Mouse (Mus musculus) intestine, embryonic 14.5 days (tissue): ENCODE measurements at regions not wholly inside any gene's neighbourhood (a gene's known extent, or its start where the extent isn't known, plus 50 kb on each side); places are given as distances from the start of the nearest gene placed in this dataset.

Experiments
- ATAC-seq: fragments of 200-750 bp; cut with Nextera tagmentation; replicated peaks from 2 replicates; pipeline ENCODE4 v1.8.0; 2017; ENCODE audit warnings: low read depth, moderate number of reproducible peaks, moderate TSS enrichment, moderate library complexity; ENCODE audit not compliant: low FRiP score, low TSS enrichment
- DNase-seq: peaks from one replicate; pipeline ENCODE4 v3.0.0-alpha.2; 2018; ENCODE audit warnings: low spot score
- H3K27ac ChIP-seq: fragments of 300-500 bp; sonication (generic); 2 replicates; pipeline ENCODE4 v1.5.1; 2014; ENCODE audit warnings: low read depth, mild to moderate bottlenecking, control low read depth
- H3K27me3 ChIP-seq: fragments of 300-500 bp; sonication (generic); replicated peaks from 2 replicates; pipeline ENCODE4 v1.6.1; 2014; ENCODE audit warnings: low read length, control low read depth; ENCODE audit not compliant: control insufficient read depth, insufficient read depth
- H3K36me3 ChIP-seq: fragments of 300-500 bp; sonication (generic); 2 replicates; pipeline ENCODE4 v1.6.1; 2014; ENCODE audit warnings: low read length, control low read depth; ENCODE audit not compliant: control insufficient read depth, insufficient read depth
- H3K4me1 ChIP-seq: fragments of 300-500 bp; sonication (generic); replicated peaks from 2 replicates; pipeline ENCODE4 v1.6.1; 2014; ENCODE audit warnings: low read length, control low read depth, mixed read lengths; ENCODE audit not compliant: control insufficient read depth, insufficient read depth
- H3K4me2 ChIP-seq: fragments of 300-500 bp; sonication (generic); 2 replicates; pipeline ENCODE4 v1.6.1; 2014; ENCODE audit warnings: low read length
- H3K4me3 ChIP-seq: fragments of 300-500 bp; sonication (generic); 2 replicates; pipeline ENCODE4 v1.5.1; 2014; ENCODE audit warnings: low read depth, low read length, control low read depth, mixed read lengths
- H3K9ac ChIP-seq: fragments of 300-500 bp; sonication (generic); 2 replicates; pipeline ENCODE4 v1.6.1; 2014; ENCODE audit warnings: mild to moderate bottlenecking, low read length
- H3K9me3 ChIP-seq: fragments of 300-500 bp; sonication (generic); 2 replicates; pipeline ENCODE4 v1.6.1; 2016; ENCODE audit warnings: low read length, control low read depth; ENCODE audit not compliant: control insufficient read depth
- WGBS: fragments of 180-500 bp; shearing (Covaris S2); extraction: QIAGEN DNeasy Blood & Tissue Kit; methylation state at CpG from one replicate; pipeline ENCODE4 v1.1.7; 2014; 5-methylcytosine and 5-hydroxymethylcytosine counted together

- Histone ChIP-seq H3K36me3 (no peaks in the 10 kb centered on the region), H3K9me3 (no peaks in the 10 kb centered on the region), H3K27ac (no peak overlapping the region), H3K4me2 (no peak overlapping the region), H3K4me1 (no peaks in the 10 kb centered on the region), H3K4me3 (no peak overlapping the region), H3K27me3 (no peaks in the 10 kb centered on the region), H3K9ac (no peak overlapping the region)
- no peak for ATAC-seq
- no peak for DNase-seq
- 71% methylated on average over 8 of the region's 8 CpGs for WGBS
These were observed 56.6 kb upstream of the Rpl38 start for GRCm38 (mm10) chr11:114611690-114612089.

DNA sequence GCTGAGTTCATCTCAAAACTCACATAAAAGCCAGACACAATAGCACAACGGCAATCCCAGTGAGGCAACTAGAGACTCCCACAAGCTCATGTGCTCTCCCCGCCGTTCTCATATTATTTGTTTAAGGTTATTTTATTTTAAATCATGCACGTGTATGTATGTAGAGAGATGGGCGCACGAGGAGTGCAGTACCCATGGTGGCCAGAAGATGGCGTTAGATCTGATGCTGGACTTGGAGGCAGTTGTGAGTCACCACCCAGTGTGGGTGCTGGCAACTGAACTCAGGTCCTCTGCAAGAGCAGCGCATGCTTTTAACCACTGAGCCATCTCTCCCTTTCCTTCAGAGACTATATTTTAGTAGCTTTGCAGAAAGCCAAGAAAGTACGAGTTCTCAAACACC, 60.3 kb upstream of the Rpl38 start:
- no peak overlapping the region for H3K4me2 ChIP-seq
- no peaks in the 10 kb centered on the region for H3K4me1 ChIP-seq
- DNase-seq = no peak
- ATAC-seq = no peak
- no peak overlapping the region for H3K9ac ChIP-seq
- H3K27me3 ChIP-seq = no peaks in the 10 kb centered on the region
- H3K27ac ChIP-seq = no peak overlapping the region
- H3K36me3 ChIP-seq = no peaks in the 10 kb centered on the region
- no peak overlapping the region for H3K4me3 ChIP-seq
- 86% methylated on average over 9 of the region's 9 CpGs for WGBS
- H3K9me3 ChIP-seq = peaks cover 4% of the 10 kb centered on the region; the same call in 1 of the 2 replicates

- Histone ChIP-seq H3K36me3 (no peaks in the 10 kb centered on the region), H3K4me2 (no peak overlapping the region), H3K9me3 (peaks cover 4% of the 10 kb centered on the region; the same call in 1 of the 2 replicates), H3K4me3 (no peak overlapping the region), H3K4me1 (no peaks in the 10 kb centered on the region), H3K9ac (no peak overlapping the region), H3K27me3 (no peaks in the 10 kb centered on the region), H3K27ac (no peak overlapping the region)
- WGBS = 86% methylated on average over 6 of the region's 6 CpGs
- no peak for DNase-seq
- ATAC-seq = no peak
These were observed 65.2 kb upstream of the Rpl38 start for GRCm38 (mm10) chr11:114603108-114603507.

DNA sequence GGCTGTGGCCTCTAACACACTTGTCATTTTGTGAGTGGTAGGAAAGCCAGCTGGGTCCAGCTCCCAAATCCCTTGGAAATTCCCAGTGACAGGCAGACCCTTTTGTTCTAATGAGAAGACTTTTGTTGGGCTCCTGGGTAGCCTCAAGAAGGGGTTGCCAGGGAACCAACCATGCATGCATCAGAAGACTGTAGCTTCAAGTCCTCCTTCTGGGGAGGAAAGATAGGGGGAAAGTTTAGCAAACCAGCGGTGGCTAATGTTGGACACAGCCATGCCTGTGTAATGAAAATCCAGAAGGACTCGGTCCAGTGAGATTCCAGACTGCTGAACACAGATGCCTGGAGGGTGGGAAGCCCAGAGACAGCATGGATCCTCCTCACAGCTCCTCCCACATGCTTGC, 71.1 kb upstream of the Rpl38 start:
- H3K4me1 ChIP-seq = 0 out of 2 replicates have a peak, but pooled peaks cover 3% of the 10 kb centered on the region
- H3K4me3 ChIP-seq = no peak overlapping the region
- H3K36me3 ChIP-seq = no peaks in the 10 kb centered on the region
- H3K27me3 ChIP-seq = no peaks in the 10 kb centered on the region
- no peaks in the 10 kb centered on the region for H3K9me3 ChIP-seq
- no peak overlapping the region; the same call in 1 of the 2 replicates for H3K4me2 ChIP-seq
- WGBS = 38% methylated on average over 2 of the region's 2 CpGs
- ATAC-seq (no peak), DNase-seq (no peak)
- H3K27ac ChIP-seq = no peak overlapping the region
- no peak overlapping the region for H3K9ac ChIP-seq

GRCm38 (mm10) chr11:114592961-114593360, 75.4 kb upstream of the Rpl38 start:
- 60% methylated on average over 9 of the region's 9 CpGs for WGBS
- DNase-seq (no peak), ATAC-seq (no peak)
- no peak overlapping the region for H3K9ac ChIP-seq
- no peaks in the 10 kb centered on the region for H3K9me3 ChIP-seq
- H3K4me2 ChIP-seq = no peak overlapping the region
- H3K4me3 ChIP-seq = no peak overlapping the region
- no peak overlapping the region for H3K27ac ChIP-seq
- H3K4me1 ChIP-seq = 0 out of 2 replicates have a peak, but pooled peaks cover 3% of the 10 kb centered on the region
- H3K27me3 ChIP-seq = no peaks in the 10 kb centered on the region
- H3K36me3 ChIP-seq = no peaks in the 10 kb centered on the region

- Histone ChIP-seq H3K4me3 (no peak overlapping the region), H3K36me3 (no peaks in the 10 kb centered on the region), H3K4me2 (no peak overlapping the region), H3K27me3 (no peaks in the 10 kb centered on the region), H3K4me1 (no peaks in the 10 kb centered on the region), H3K9ac (no peak overlapping the region), H3K27ac (no peak overlapping the region), H3K9me3 (no peaks in the 10 kb centered on the region)
- ATAC-seq = no peak
- WGBS = 72% methylated on average over 9 of the region's 9 CpGs
- DNase-seq = no peak
These were observed 79.8 kb upstream of the Rpl38 start for GRCm38 (mm10) chr11:114588554-114588953.

- 88% methylated on average over 4 of the region's 4 CpGs for WGBS
- DNase-seq (no peak), ATAC-seq (no peak)
- H3K4me2 ChIP-seq = no peak overlapping the region
- no peaks in the 10 kb centered on the region for H3K36me3 ChIP-seq
- H3K4me1 ChIP-seq = no peaks in the 10 kb centered on the region
- no peaks in the 10 kb centered on the region for H3K27me3 ChIP-seq
- no peaks in the 10 kb centered on the region for H3K9me3 ChIP-seq
- no peak overlapping the region for H3K27ac ChIP-seq
- no peak overlapping the region for H3K4me3 ChIP-seq
- H3K9ac ChIP-seq = no peak overlapping the region
These were observed 80.3 kb upstream of the Rpl38 start for GRCm38 (mm10) chr11:114587986-114588385.

DNA sequence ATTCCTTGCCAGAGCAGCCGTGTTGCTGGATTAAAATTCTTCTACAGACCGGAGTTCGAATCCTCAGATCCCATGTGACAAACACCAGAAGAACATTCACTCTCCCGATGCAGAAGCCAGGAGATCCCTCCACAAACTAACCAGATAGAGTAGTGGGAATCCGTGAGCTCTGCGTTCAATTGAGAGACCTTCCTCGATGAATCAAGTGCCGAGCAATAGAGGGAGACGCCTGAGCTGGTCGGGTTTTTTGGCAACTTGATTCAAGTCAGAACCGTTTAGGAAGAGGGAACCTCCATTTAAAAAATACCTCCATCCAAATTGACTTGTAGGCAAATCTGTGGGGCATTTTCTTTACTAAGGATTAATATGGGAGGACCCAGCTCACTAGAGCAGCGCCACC, 81.9 kb upstream of the Rpl38 start:
- H3K27me3 ChIP-seq = no peaks in the 10 kb centered on the region
- H3K36me3 ChIP-seq = no peaks in the 10 kb centered on the region
- no peak overlapping the region for H3K4me2 ChIP-seq
- no peaks in the 10 kb centered on the region; the same call in 1 of the 2 replicates for H3K9me3 ChIP-seq
- no peak overlapping the region for H3K27ac ChIP-seq
- DNase-seq (no peak), ATAC-seq (no peak)
- WGBS = 85% methylated on average over 12 of the region's 12 CpGs
- no peak overlapping the region for H3K9ac ChIP-seq
- no peak overlapping the region for H3K4me3 ChIP-seq
- no peaks in the 10 kb centered on the region for H3K4me1 ChIP-seq

GRCm38 (mm10) chr11:114584804-114585203, 83.5 kb upstream of the Rpl38 start:
- Histone ChIP-seq H3K27ac (no peak overlapping the region), H3K4me2 (no peak overlapping the region), H3K4me3 (no peak overlapping the region), H3K9me3 (no peaks in the 10 kb centered on the region; the same call in 1 of the 2 replicates), H3K4me1 (no peaks in the 10 kb centered on the region), H3K27me3 (no peaks in the 10 kb centered on the region), H3K9ac (no peak overlapping the region), H3K36me3 (no peaks in the 10 kb centered on the region)
- 57% methylated on average over 6 of the region's 6 CpGs for WGBS
- no peak for DNase-seq
- ATAC-seq = no peak
